Mouse (Mus musculus): ENCODE measurements at regions not wholly inside any gene's neighbourhood (a gene's known extent, or its start where the extent isn't known, plus 50 kb on each side); places are given as distances from the start of the nearest gene placed in this dataset.
A peak's percentile ranks its signal among the peaks of the same experiment; 100 is the strongest.

- DNase-seq (ENCODE audit: low spot score in 2 of 2), result no peak
These were observed 210.1 kb downstream of the Mex3b start for GRCm38 (mm10) chr7:83077035-83077918.

- no peak for DNase-seq (ENCODE audit: low spot score in 2 of 2)
These were observed 210.8 kb downstream of the Mex3b start for GRCm38 (mm10) chr7:83077919-83078265.

DNA sequence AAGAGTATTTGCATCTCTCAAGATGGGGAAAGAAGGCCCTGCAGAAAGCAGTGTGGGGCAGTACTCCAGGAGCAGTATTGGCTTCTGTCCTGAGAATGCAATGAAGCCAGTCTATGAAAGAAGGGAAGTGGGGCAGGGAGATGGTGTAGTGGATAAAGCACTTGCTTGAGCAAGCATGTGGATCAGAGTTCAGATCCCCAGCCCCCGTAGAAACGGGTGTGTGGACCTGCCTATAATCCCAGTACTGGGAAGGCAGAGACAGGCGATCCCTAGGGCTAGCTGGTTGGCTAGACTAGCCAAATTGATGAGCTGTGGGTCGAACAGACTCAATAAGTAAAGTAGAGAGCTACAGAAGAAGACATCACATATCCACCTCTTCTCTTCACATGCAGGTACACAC lies 211.6 kb downstream of the Mex3b start:
- no peak for DNase-seq (ENCODE audit: low spot score in 2 of 2)

DNA sequence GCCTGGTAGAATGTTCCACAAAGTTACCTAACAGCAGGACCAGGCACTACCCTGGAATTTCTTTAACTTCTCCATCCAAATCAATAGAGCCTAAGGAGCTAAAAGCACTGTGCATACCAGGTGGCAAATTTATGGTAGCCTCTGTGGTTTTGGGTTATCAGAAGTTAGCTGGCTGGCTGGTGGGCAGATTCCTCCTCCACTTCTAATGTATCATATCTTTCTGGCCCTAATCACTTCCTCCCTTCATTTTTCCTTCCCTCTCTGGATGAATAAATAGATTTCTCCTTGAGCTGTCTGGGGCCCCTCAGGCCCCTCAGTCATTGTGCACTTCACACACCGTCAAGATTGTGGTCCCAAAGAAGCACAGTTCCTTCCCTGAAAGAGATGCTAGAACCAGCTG lies 212.7 kb downstream of the Mex3b start:
- no peak for DNase-seq (ENCODE audit: low spot score in 2 of 2)

DNA sequence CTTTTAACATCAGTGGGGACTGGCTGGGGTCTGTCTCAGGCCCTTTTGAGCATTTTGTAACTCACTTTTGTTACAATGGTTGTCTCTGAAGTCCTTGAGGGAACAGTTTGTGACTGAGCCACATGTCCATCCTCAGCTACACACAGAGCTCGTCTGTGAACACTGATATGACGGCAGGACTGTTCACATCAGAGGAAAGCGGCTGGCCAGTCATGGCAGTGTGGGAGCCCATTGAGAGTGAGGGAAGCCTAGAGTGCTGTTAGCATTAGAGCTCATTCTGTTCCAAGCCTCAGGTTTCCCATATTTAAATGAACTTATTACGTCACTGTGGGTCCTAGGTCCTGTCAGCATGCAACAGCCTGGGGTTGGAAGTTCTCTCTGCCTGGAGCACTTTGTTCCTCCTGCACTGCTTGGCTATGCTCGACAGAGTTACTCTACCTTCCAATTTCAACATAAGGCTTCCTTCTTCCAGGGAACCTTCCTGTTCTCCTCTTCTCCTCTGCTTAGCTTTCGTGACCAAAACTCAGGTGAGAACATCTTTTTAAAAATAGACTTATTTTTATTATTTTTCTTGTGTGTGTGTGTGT lies 217.5 kb downstream of the Mex3b start:
- no peak for DNase-seq (ENCODE audit: low spot score in 2 of 2)

DNA sequence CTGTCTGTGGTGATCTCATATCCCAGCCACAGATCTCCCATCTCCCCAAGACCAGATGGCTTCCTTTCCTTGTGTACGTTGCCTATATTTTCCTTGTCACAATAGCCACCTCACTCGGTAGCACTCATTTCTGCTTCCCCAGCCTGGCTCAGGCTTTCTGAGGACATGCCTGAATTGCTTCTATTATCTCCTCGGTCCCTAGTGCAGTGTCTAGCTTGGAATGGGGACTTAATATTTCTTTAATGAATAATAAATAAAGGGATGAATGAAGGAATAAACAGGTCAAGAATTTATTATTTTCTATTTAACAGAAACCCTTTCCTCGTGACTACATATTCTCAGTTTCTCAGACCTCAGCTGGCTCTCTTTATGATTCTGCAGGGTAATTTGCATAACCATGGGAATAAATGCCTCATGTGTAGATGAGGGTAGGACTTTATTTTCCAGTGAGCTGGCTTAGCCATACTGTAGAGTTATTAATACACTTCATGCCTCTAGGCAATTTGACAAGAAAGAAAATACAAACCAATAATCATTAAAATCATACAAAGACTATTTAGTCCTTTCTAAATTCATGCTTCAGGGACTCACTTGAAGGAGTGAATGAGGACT lies 218.5 kb downstream of the Mex3b start:
- no peak for DNase-seq (ENCODE audit: low spot score in 2 of 2)

- no peak for DNase-seq (ENCODE audit: low spot score in 2 of 2)
These were observed 220.3 kb downstream of the Mex3b start for GRCm38 (mm10) chr7:83087408-83087807.

GRCm38 (mm10) chr7:83088125-83088524 lies 221.0 kb downstream of the Mex3b start:
- no peak for DNase-seq (ENCODE audit: low spot score in 2 of 2)

DNA sequence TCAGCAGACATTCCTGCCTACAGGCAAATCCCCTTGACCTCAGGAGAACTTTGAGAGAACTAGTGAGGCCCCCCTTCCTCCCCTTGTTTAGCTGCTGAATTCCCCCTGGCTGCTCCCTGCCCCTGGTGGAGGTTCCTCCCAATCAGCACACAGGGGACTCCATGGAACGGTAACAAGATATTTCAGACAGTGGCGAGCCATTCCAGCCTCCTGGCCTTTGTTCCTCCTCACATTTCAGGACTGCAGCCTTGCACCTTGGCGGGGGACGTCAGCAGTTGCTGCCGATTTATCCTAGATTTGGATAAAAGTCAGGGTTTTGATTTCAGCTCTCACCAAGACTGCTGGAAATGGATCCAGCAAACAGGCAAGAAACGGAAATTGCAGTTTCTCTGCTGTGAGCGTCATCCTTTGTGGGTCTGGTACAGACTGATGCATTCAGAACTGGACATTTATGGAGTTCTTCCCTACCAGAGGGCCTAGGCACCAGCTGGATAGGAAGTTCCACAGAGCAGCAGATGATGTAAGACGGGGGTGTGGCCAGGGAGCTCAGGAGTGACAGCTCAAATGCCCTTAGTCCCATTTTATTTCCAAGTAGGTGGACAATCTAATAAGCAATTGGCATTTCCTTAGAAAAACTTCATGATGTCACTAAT lies 222.3 kb downstream of the Mex3b start:
- no peak for DNase-seq (ENCODE audit: low spot score in 2 of 2)

GRCm38 (mm10) chr7:83093923-83094355 lies 226.8 kb downstream of the Mex3b start:
- DNase-seq (ENCODE audit: low spot score in 2 of 2), result no peak

- DNase-seq (ENCODE audit: low spot score in 2 of 2), result peak in 1 of 2 experiments; percentile 30
These were observed 227.8 kb downstream of the Mex3b start for GRCm38 (mm10) chr7:83094899-83095298.

- DNase-seq (ENCODE audit: low spot score in 2 of 2), result no peak
These were observed 228.5 kb downstream of the Mex3b start for GRCm38 (mm10) chr7:83095593-83095992.

GRCm38 (mm10) chr7:83104426-83104825 lies 237.3 kb downstream of the Mex3b start:
- no peak for DNase-seq (ENCODE audit: low spot score in 2 of 2)

GRCm38 (mm10) chr7:83105672-83106071 lies 238.5 kb downstream of the Mex3b start:
- no peak for DNase-seq (ENCODE audit: low spot score in 2 of 2)

DNA sequence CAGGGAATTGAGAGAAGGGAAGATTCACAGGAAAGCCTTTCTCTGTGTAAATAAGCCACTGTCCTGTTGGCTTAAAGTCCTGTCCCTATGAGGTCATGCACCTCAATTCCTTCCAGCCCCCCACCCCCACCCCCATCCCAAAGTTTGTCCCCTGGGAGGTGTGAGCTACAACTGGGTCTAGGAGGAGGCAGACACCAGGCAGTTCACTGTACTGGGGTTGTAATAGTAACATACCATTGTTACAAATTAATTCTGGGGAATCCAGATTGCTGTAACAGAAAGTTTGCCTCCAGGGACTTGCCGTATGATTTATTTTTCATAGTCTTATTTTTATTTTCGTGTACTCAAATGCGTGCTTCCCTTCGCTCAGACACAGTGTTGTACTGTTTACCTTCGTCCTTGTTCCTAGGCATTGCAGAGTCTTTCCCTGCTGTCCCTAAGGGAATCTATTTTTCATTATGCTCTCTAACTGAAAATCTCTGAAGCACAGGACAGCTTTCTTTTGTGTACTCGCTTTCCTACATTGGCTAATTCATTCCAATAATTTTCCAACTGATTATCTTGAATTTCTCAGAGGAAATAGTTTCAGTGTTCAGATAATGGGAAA lies 244.2 kb downstream of the Mex3b start:
- no peak for DNase-seq (ENCODE audit: low spot score in 2 of 2)

GRCm38 (mm10) chr7:83116487-83116886 lies 249.4 kb downstream of the Mex3b start:
- no peak for DNase-seq (ENCODE audit: low spot score in 2 of 2)

GRCm38 (mm10) chr7:83117065-83117464 lies 249.9 kb downstream of the Mex3b start:
- DNase-seq (ENCODE audit: low spot score in 2 of 2), result no peak

DNA sequence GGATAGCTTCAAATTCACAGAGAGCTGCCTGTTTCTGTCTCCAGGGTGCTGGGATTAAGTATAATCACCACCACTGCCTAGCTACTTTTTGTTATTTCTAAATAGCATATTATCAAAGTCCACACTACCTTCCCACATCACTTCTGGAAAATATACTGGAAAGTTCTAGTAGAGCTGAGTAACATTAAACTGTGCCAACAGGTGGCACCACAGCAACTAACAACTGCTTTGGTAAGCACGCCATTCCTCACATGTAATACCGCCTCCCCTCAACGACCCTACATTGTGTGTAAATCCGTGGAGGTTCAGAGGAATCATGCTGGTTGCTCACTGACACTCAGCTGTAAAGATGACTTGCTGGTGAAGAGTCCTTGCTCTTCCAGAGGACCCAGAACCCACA lies 259.1 kb downstream of the Mex3b start:
- no peak for DNase-seq (ENCODE audit: low spot score in 2 of 2)

DNA sequence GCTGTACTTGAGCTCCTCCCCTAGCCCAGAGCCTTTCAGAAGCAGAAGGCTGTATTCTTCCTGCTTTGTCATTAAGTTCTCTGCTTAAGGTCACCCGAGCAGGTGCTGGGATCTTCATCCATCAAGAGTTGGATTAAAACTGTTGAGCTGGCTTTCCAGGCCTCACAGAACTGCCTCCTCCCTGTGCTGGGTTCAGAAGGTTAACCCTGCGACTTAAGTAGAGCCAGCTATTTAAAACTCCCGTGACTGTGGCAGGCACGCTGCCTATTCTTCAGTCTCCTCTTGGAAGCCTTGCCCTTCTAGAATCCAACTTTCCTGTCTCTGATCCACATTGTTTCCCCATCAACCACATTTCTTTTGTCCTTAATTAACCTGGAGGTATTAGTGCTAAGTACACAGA lies 273.1 kb downstream of the Mex3b start:
- no peak for DNase-seq (ENCODE audit: low spot score in 2 of 2)

DNA sequence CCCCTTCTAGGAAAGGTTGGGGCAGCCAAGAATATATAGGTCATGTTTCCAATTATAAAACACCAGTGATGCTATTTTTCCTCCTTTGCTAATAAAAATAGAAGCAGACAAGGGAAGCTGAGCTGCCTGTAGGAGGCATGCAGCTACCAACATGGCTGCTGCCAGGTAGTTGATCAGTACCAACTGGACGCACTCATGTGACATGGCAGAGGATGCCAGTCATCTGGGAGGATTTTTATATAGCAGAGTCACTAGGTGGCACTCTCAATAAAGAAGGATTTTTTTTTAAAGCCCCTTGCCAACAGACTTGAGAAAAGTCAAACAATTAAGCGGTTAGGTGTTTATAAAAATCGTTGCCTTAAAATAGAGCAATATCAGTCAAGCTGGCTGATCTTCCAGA lies 273.5 kb downstream of the Mex3b start:
- no peak for DNase-seq (ENCODE audit: low spot score in 2 of 2)

GRCm38 (mm10) chr7:83144018-83144417 lies 276.9 kb downstream of the Mex3b start:
- DNase-seq (ENCODE audit: low spot score in 2 of 2), result no peak

DNA sequence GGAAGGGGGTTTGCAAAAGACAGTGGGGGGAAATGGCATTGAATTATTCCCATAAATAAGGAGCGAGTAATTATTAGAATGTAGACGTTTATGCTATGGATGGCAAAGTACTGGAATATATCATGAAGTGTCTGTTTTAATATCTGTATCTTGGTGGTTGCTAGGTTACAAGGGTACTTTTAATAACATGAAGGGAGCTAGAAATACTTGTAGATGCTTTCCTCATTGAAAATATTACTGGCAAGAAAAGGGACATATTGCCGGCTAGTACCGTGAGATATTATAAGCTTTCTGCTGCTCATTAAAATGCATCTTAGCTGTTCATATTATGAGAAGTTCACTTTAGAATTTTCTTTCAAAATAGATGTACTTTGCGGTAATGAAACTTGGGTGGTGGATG lies 278.4 kb downstream of the Mex3b start:
- no peak for DNase-seq (ENCODE audit: low spot score in 2 of 2)

Data from frontal cortex, postnatal 10 days (tissue).